Mouse (Mus musculus): Measurements from ENCODE around the gene Scn2a. TPM values are rescaled to one million over a fixed set of nuclear protein-coding genes. Genes with fewer than 3 reads are reported as not detected.

The Scn2a gene
- polyA plus RNA-seq, 1 experiment: 26.2 TPM

DNA sequence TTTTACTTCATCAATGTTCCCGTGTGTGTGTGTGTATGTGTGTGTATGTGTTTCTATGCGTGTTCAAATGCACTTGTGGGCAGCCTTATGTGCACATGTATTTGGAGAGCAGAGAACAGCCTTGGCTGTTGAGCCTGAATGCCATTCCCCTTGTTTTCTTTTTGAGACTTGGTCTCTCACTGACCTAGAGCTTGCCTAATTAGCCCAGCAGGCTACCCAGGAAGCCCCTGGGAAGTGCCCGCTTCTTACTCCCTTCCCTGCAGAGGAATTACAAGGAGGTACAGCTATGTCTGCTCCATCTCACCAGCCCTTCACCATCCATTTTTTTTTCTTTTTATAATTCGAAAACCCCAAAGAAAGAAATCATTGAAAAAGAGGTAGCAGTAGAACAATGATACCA, 44.6 kb downstream of the Scn2a start:
- DNase-seq (ENCODE audit: low read depth): peak; percentile 66
- TF ChIP-seq CTCF (IDR thresholded peaks at IDR 0.05; ENCODE audit: borderline replicate concordance, extremely low read depth, insufficient read depth, insufficient read length) (no peak), POLR2A (IDR thresholded peaks at IDR 0.05; ENCODE audit: borderline replicate concordance, extremely low read depth, insufficient read depth, insufficient read length, poor library complexity, severe bottlenecking) (no peak)

DNA sequence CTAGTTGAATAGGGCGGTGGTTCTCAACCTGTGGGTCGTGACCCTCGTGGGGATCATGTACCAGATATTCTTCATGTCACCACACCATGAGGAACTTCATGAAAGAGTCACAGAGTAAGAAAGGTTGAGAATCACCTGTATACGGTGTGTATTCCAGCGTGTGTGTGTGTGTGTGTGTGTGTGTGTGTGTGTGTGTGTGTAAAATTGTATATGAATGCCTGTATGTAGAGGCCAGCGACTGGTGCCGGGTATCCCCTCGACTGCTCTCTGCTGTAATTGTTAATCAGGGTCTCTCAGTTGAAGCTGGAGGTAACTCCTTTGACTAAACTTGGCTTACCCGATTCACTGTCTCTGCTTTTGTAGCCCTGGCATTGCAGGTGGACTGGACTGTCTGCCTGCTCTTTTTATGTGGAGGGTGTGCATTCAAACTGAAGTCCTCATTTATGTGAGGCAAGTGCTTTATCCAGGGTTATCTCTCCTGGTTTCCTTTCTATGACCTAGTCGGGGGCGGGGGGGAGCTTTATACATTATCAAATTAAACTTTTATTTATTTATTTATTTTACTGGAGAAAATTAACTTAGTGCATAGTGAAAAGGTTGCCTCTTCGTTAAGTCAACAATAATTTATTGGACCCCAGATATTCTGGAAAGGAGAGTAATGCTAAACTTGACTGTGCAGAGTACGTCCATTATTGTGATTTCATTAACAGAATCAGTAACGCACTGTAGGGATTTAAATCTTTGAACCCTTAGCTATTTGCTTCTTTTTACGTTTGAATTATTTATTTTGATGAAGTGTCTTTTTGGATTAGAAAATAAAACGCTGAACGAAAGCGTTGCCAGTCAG, 47.2 kb downstream of the Scn2a start:
- TF ChIP-seq CTCF (IDR thresholded peaks at IDR 0.05; ENCODE audit: borderline replicate concordance, extremely low read depth, insufficient read depth, insufficient read length) (no peak), POLR2A (IDR thresholded peaks at IDR 0.05; ENCODE audit: borderline replicate concordance, extremely low read depth, insufficient read depth, insufficient read length, poor library complexity, severe bottlenecking) (no peak)
- DNase-seq (ENCODE audit: low read depth): no peak

DNA sequence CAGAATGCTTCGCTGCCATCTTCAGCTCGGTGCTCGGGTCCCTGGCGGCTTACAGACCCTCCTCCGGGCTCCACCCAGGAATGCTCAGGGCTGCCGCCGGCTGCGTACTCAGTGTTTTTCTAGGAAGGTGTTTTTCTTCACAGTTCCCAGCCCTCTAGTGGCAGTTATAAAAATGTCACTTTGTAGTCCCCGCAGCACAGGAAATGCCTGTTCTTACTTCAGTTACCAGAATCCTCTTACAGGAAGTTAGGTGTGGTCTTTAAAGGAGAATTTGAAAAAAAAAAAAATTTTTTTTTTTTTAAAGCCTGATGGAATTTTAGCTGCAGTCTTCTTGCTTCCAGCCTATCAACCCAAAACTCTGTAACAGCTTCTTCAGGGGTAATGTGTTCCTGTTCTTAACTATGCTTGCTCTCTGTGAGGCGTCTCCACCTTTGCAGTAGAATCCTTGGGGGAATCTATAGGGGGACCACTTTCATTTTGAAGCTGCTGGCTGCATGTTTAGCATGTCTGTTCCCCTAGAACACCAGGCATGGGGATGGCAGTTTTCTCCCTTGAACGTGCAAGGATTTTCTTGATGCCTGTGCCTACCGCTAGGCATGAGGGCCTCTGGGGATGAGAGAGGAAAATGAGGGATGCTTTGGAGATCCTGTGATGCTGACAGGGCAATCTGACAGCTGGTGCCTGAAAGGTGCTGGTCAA, 48.0 kb downstream of the Scn2a start:
- TF ChIP-seq POLR2A (IDR thresholded peaks at IDR 0.05; ENCODE audit: borderline replicate concordance, extremely low read depth, insufficient read depth, insufficient read length, poor library complexity, severe bottlenecking): no peak
- TF ChIP-seq CTCF (IDR thresholded peaks at IDR 0.05; ENCODE audit: borderline replicate concordance, extremely low read depth, insufficient read depth, insufficient read length): peak; percentile 70
- peak; percentile 98 for DNase-seq (ENCODE audit: low read depth)

DNA sequence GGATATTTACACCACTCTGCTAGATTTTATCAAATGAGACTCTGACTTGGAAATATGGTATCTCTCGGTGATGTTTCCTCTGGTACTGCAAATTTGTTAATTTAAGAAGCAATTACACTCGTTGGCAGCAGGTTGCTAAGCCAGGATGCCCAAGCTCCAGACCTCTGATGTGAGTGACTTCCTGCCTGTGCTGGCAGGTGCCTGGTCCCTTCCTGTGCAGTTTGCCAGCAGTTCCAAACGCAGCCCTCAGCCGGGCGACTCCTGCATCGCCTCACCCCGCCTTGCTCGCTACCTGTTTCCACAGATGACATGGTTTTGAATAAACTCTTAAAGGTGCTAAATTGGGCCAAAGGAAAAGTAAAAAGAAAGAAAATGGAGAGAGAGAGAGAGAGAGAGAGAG, 49.0 kb downstream of the Scn2a start:
- TF ChIP-seq POLR2A (IDR thresholded peaks at IDR 0.05; ENCODE audit: borderline replicate concordance, extremely low read depth, insufficient read depth, insufficient read length, poor library complexity, severe bottlenecking): no peak
- TF ChIP-seq CTCF (IDR thresholded peaks at IDR 0.05; ENCODE audit: borderline replicate concordance, extremely low read depth, insufficient read depth, insufficient read length): no peak

GRCm38 (mm10) chr2:65670153-65670817, 49.7 kb downstream of the Scn2a start:
- peak; percentile 38 for DNase-seq (ENCODE audit: low read depth)
- TF ChIP-seq CTCF (IDR thresholded peaks at IDR 0.05; ENCODE audit: borderline replicate concordance, extremely low read depth, insufficient read depth, insufficient read length) (no peak), POLR2A (IDR thresholded peaks at IDR 0.05; ENCODE audit: borderline replicate concordance, extremely low read depth, insufficient read depth, insufficient read length, poor library complexity, severe bottlenecking) (no peak)

More for the DNA sequence above, 49.0 kb downstream of the Scn2a start:
- DNase-seq (ENCODE audit: low read depth): no peak

- TF ChIP-seq CTCF (IDR thresholded peaks at IDR 0.05; ENCODE audit: borderline replicate concordance, extremely low read depth, insufficient read depth, insufficient read length): no peak
- no peak for TF ChIP-seq POLR2A (IDR thresholded peaks at IDR 0.05; ENCODE audit: borderline replicate concordance, extremely low read depth, insufficient read depth, insufficient read length, poor library complexity, severe bottlenecking)
- DNase-seq (ENCODE audit: low read depth): no peak
Observed at GRCm38 (mm10) chr2:65679621-65680020, 59.0 kb downstream of the Scn2a start.

DNA sequence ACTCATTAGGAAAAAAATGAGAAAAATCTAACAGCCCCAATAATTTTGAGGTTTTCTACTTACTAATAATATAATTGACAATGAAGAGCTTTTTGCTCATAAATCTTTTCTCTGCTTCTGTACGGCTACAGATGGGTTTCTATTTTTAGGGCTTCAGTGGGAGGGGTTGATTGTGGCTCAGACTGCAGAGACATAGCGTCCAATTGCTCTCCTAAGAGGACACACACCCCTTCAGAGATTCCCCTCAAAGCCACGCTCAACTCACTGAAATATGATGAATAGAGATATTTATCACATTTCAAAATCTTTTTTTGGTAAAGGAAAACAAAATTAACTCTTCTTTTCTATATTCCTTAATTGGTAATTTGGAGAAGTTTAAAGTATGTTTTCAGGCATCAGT, 64.6 kb downstream of the Scn2a start:
- no peak for TF ChIP-seq CTCF (IDR thresholded peaks at IDR 0.05; ENCODE audit: borderline replicate concordance, extremely low read depth, insufficient read depth, insufficient read length)
- DNase-seq (ENCODE audit: low read depth): no peak

DNA sequence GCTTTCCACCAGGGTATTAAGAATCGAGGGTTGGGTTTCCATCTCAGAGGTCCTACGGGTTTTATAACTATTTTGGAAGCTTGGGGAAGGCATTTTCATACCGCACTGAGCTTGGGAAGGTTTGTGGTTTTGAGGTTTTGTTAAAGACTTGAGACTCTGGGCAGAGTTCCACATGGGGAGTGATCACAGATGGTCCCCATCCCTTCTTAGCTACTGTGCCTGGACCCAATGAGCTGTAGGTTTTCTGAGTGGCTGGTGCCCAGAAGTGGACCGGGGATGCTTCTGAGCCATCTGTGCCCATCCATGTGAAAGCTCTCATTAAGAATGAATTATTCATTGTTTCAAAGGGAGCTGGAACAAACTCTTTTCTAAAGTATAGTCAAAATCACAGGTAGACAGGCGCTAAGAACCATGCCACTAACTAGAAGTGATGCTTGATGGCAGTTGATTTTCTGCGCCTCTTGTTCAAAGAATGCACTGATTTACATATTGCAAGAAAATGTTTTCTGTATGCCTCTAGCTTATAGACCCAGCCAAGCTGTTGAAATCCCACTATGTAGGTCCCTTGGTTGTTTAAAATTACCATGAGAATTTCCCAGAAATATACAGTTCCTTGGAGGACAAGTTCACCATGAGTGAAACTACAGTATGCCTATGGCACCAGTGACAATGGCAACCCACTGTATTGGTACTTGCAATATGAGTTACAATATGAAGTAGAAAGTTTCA, 70.0 kb downstream of the Scn2a start:
- DNase-seq (ENCODE audit: low read depth): peak; percentile 72

DNA sequence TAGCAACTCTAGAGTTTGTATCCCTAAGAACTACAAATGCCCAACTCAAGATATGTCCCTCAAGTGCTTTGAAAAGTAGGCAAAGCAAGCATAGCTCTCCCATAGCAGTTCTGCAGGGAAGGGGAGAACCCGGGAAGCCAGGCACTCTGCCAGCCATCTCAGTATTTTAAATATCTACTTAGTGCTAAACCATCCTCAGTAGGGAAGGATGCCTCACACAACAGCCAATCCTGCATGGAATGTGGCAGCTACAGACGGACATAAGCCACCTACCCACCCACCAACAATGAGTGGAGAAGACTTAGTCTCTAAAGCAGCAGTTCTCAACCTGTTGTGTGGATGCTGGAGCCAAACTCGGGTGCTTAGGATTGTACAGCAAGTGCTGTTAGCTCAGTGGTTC, 73.9 kb downstream of the Scn2a start:
- no peak for DNase-seq (ENCODE audit: low read depth)
- no peak for TF ChIP-seq POLR2A (IDR thresholded peaks at IDR 0.05; ENCODE audit: borderline replicate concordance, extremely low read depth, insufficient read depth, insufficient read length, poor library complexity, severe bottlenecking)
- TF ChIP-seq CTCF (IDR thresholded peaks at IDR 0.05; ENCODE audit: borderline replicate concordance, extremely low read depth, insufficient read depth, insufficient read length): no peak

More for the DNA sequence above, 70.0 kb downstream of the Scn2a start:
- TF ChIP-seq POLR2A (IDR thresholded peaks at IDR 0.05; ENCODE audit: borderline replicate concordance, extremely low read depth, insufficient read depth, insufficient read length, poor library complexity, severe bottlenecking) (no peak), CTCF (IDR thresholded peaks at IDR 0.05; ENCODE audit: borderline replicate concordance, extremely low read depth, insufficient read depth, insufficient read length) (no peak)

DNA sequence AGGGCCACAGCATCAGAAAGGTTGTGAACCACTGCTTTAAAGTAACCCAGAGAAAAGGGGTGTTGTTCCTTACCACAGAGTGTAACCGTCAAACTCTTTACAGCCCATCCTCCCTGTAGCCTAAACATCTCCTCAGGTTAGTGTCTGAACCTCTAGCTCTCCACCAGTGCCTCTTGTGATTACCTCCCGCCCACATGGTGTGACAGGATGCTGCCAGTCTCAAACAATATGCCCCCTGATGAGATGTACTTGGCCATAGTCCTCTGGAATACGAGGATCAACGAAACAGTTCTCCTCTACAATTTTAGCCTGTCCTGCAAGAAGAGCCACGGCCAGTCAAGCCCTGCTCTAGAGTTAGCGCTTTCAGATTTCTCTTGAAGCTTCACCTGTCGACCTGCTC, 74.5 kb downstream of the Scn2a start:
- TF ChIP-seq POLR2A (IDR thresholded peaks at IDR 0.05; ENCODE audit: borderline replicate concordance, extremely low read depth, insufficient read depth, insufficient read length, poor library complexity, severe bottlenecking) (no peak), CTCF (IDR thresholded peaks at IDR 0.05; ENCODE audit: borderline replicate concordance, extremely low read depth, insufficient read depth, insufficient read length) (no peak)
- DNase-seq (ENCODE audit: low read depth): no peak

GRCm38 (mm10) chr2:65700246-65700645, 79.7 kb downstream of the Scn2a start:
- TF ChIP-seq POLR2A (IDR thresholded peaks at IDR 0.05; ENCODE audit: borderline replicate concordance, extremely low read depth, insufficient read depth, insufficient read length, poor library complexity, severe bottlenecking) (no peak), CTCF (IDR thresholded peaks at IDR 0.05; ENCODE audit: borderline replicate concordance, extremely low read depth, insufficient read depth, insufficient read length) (no peak)
- DNase-seq (ENCODE audit: low read depth): no peak

Measured in brain, embryonic 14.5 days (tissue).